Mouse (Mus musculus): ENCODE data around the gene Ccl19. TPM values are rescaled to one million over a fixed set of nuclear protein-coding genes. Genes with fewer than 3 reads are reported as not detected.
"Not testable (repeated sequence)": the region's sequence is repeated elsewhere in the genome, so short reads cannot be mapped to it uniquely, and the experiment has no call there.

Ccl19 gene
- total RNA-seq (2021) = 1 to 10 TPM; 1.5 to 3.2 TPM
- long read RNA-seq, experiment 1 = 0 reads
- long read RNA-seq, experiment 2, partial matches to known transcripts = 0 of 1 reads
- long read RNA-seq, experiment 2, other reads (novel, unspliced or antisense) = 0 of 1 reads

DNA sequence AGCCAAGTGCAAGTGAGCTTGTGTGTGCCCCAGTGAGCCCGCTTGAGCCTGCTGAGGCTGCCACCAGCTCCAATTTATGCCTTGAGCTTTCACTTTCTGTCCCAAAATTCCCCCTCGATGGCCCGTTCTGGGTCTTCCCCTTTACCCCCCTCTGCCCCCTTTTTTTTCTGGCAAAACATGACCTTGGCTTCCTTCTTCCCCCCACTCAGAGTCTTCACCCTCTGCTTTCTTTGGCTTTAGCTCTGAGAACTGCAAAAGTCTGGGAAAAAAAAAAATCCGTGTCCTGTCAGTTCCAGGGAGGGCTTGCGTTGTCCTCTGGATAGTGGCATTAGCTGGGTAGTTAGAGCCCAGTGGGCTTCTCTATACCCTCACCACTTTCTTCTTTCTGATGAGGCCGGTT is at the start of gene Ccl19:
TSS of gene Ccl19 (minus strand) at position 101 of the 400 bp plus-strand sequence.
- not testable (repeated sequence) for DNase-seq (ENCODE audit: low spot score in 2 of 2)

- DNase-seq (ENCODE audit: low spot score in 2 of 2) = not testable (repeated sequence)
These were observed 17.5 kb upstream of the Ccl19 start, which contains the start of gene Ccl21a for GRCm38 (mm10) chr4:42773893-42774292. TSS of gene Ccl21a (minus strand) at chr4:42773993.

DNA sequence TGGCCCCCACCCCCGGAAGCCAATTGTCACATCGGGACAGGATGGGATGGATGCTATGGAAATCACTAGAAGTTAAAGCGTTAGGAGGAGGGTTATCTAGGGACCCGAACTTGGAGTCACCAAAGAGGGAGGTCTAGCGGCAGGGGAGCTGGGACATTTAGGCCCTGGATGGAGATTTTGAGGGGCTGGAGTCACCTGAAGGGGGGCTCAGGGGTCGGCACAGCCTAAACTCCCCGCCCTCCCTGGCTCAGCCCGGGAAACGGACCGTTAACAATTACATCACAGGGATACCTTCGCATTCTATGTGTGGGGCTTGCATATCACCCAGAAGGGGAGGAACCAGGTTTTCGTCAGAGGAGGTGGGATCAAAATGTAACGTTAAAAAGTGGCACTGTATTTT is 21.1 kb downstream of the Ccl19 start, which contains the start of gene 4930578G10Rik:
TSS of gene 4930578G10Rik (plus strand) at position 301 of the 400 bp plus-strand sequence.
- not testable (repeated sequence) for DNase-seq (ENCODE audit: low spot score in 2 of 2)

Other genes with a start within 250 kb of the Ccl19 start
- gene Fam205a2, start 228.4 kb downstream of the Ccl19 start, total RNA-seq (2021) = not detected
- not detected for gene Gm10591, start 144.4 kb downstream of the Ccl19 start, total RNA-seq (2021)
- 10 to 100 TPM; 14.5 to 19.7 TPM for gene Gm2564, start 126.9 kb downstream of the Ccl19 start, total RNA-seq (2021)
- 1 to 10 TPM in 1 of 2 experiments, not detected in 1; 5.9 TPM for gene Ccl27b, start 101.3 kb downstream of the Ccl19 start, total RNA-seq (2021)
- gene Il11ra2, start 94.7 kb downstream of the Ccl19 start, total RNA-seq (2021) = not detected
- under 1 TPM in 1 of 2 experiments, not detected in 1; 0.86 TPM for gene 4930578G10Rik, start 21.0 kb downstream of the Ccl19 start, total RNA-seq (2021)
- gene Ccl21a, start 17.4 kb upstream of the Ccl19 start, total RNA-seq (2021) = 10 to 100 TPM in 1 of 2 experiments, 1 to 10 TPM in 1; 3.1 to 10.2 TPM
- not detected for gene Fam205a1, start 97.3 kb upstream of the Ccl19 start, total RNA-seq (2021)
- under 1 TPM in 1 of 2 experiments, not detected in 1; 0.27 TPM for gene Gm12394, start 100.2 kb upstream of the Ccl19 start, total RNA-seq (2021)
- gene Fam205c, start 117.7 kb upstream of the Ccl19 start, total RNA-seq (2021) = under 1 TPM in 1 of 2 experiments, not detected in 1; 0.19 TPM
- 1 to 10 TPM; 1.6 to 1.8 TPM for gene Phf24, start 160.1 kb upstream of the Ccl19 start, total RNA-seq (2021)
- 10 to 100 TPM; 17.0 to 24.2 TPM for gene Dnajb5, start 193.2 kb upstream of the Ccl19 start, total RNA-seq (2021)
- not detected for gene 1700022I11Rik, start 213.0 kb upstream of the Ccl19 start, total RNA-seq (2021)
- gene Vcp, start 243.9 kb upstream of the Ccl19 start, total RNA-seq (2021) = 100 to 1,000 TPM; 267 to 341 TPM